Mouse (Mus musculus) E14TG2a.4 (cell line): Measurements from ENCODE around the gene Mybph.

Experiments used
- CTCF ChIP-seq: conservative IDR thresholded peaks from 2 replicates; pipeline ENCODE4 v1.5.1; 2014; ENCODE audit warnings: low read length
- NANOG ChIP-seq: IDR thresholded peaks from 2 replicates; pipeline ENCODE4 v1.6.1; 2014; ENCODE audit warnings: borderline replicate concordance, low read length, mixed read lengths
- POU5F1 ChIP-seq: IDR thresholded peaks from 2 replicates; pipeline ENCODE4 v1.6.1; 2014; ENCODE audit warnings: low read length, borderline replicate concordance

- TF ChIP-seq CTCF (no peak), NANOG (no peak), POU5F1 (no peak)
Observed at GRCm38 (mm10) chr1:134235391-134235921, 42.2 kb downstream of the Mybph start, which contains the start of gene Adora1.
